Mouse (Mus musculus): ENCODE results near the gene Plaur. TPM values are rescaled to one million over a fixed set of nuclear protein-coding genes. Genes with fewer than 3 reads are reported as not detected.

Gene Plaur
- polyA plus RNA-seq, 1 experiment = 1.3 TPM

DNA sequence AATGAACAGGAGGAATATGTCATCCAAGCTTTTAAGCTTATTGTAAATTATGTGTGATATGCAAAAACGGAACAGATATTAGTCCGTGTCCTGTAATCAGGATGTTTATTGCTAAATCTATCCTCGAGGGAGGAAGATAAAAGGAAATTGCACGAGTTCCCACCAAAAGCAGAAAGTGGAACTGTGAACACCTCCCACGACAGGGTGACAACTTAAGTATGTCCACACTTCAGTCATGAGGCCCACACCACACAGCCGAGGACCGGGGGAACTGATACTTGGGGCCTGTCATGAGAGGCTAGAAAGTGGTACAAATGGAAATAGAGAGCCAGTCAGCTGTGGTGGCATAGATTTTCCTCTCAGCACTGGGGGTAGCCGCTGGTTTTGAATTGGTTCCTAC is 20.0 kb upstream of the Plaur start:
- H3K4me1 ChIP-seq (ENCODE audit: control insufficient read depth, insufficient read depth, low read length) = peaks cover 8% of the 10 kb centered on the region
- H3K4me3 ChIP-seq (ENCODE audit: insufficient read depth, low read length) = no peak overlapping the region
- H3K27ac ChIP-seq (ENCODE audit: insufficient read depth, low read length) = no peak overlapping the region
- TF ChIP-seq CTCF (IDR thresholded peaks at IDR 0.05; ENCODE audit: extremely low read depth, insufficient read depth, low read length) (no peak), POLR2A (IDR thresholded peaks at IDR 0.05; ENCODE audit: extremely low read depth, insufficient read depth, low read length) (no peak)

DNA sequence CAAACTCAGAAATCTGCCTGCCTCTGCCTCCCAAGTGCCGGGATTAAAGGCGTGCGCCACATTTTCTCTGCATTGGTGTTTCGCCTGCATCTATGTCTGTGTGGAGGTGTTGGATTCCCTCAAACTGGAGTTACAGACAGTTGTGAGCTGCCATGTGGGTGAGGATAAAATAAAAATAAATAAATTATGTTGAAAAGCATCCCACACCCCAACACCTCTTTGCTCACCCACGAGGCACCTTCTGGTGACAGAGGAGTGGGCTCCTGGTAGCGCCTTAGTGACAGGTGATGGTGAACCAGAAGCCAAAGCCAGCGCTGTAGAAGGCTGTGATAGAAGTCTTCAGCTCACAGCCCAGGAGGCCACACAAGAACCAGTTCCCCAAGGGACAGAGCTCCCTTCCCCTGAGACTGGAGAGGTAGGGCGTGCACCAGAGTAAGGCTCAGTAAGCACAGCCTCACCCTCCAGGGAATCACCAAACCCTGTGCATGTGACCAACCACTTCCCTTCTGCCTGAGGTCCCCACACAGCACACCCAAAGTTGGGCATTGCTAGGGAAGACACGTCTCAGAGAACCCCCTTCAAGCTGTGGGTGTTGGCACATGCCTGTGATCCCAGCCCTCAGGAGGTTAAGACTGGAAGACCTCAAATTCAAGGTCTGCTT is 16.9 kb upstream of the Plaur start:
- no peak overlapping the region for H3K27ac ChIP-seq (ENCODE audit: insufficient read depth, low read length)
- no peak for TF ChIP-seq CTCF (IDR thresholded peaks at IDR 0.05; ENCODE audit: extremely low read depth, insufficient read depth, low read length)
- TF ChIP-seq POLR2A (IDR thresholded peaks at IDR 0.05; ENCODE audit: extremely low read depth, insufficient read depth, low read length) = no peak
- no peak overlapping the region for H3K4me3 ChIP-seq (ENCODE audit: insufficient read depth, low read length)
- peaks cover 12% of the 10 kb centered on the region; the same call in 1 of the 2 replicates for H3K4me1 ChIP-seq (ENCODE audit: control insufficient read depth, insufficient read depth, low read length)

- Histone ChIP-seq H3K4me1 (ENCODE audit: control insufficient read depth, insufficient read depth, low read length) (peaks cover 12% of the 10 kb centered on the region; the same call in 1 of the 2 replicates), H3K4me3 (ENCODE audit: insufficient read depth, low read length) (no peak overlapping the region), H3K27ac (ENCODE audit: insufficient read depth, low read length) (peak overlapping the region; percentile 55; the same call in 1 of the 2 replicates)
- TF ChIP-seq POLR2A (IDR thresholded peaks at IDR 0.05; ENCODE audit: extremely low read depth, insufficient read depth, low read length) (no peak), CTCF (IDR thresholded peaks at IDR 0.05; ENCODE audit: extremely low read depth, insufficient read depth, low read length) (no peak)
Observed at GRCm38 (mm10) chr7:24446697-24447340, 15.5 kb upstream of the Plaur start.

- H3K4me3 ChIP-seq (ENCODE audit: insufficient read depth, low read length) = no peak overlapping the region
- no peak overlapping the region; the same call in 1 of the 2 replicates for H3K27ac ChIP-seq (ENCODE audit: insufficient read depth, low read length)
- H3K4me1 ChIP-seq (ENCODE audit: control insufficient read depth, insufficient read depth, low read length) = peaks cover 14% of the 10 kb centered on the region
- no peak for TF ChIP-seq CTCF (IDR thresholded peaks at IDR 0.05; ENCODE audit: extremely low read depth, insufficient read depth, low read length)
- no peak for TF ChIP-seq POLR2A (IDR thresholded peaks at IDR 0.05; ENCODE audit: extremely low read depth, insufficient read depth, low read length)
Observed at GRCm38 (mm10) chr7:24448782-24449517, 13.3 kb upstream of the Plaur start.

GRCm38 (mm10) chr7:24450585-24451017 is 11.7 kb upstream of the Plaur start:
- no peak for TF ChIP-seq CTCF (IDR thresholded peaks at IDR 0.05; ENCODE audit: extremely low read depth, insufficient read depth, low read length)
- no peak for TF ChIP-seq POLR2A (IDR thresholded peaks at IDR 0.05; ENCODE audit: extremely low read depth, insufficient read depth, low read length)
- Histone ChIP-seq H3K4me3 (ENCODE audit: insufficient read depth, low read length) (no peak overlapping the region), H3K27ac (ENCODE audit: insufficient read depth, low read length) (no peak overlapping the region), H3K4me1 (ENCODE audit: control insufficient read depth, insufficient read depth, low read length) (peaks cover 14% of the 10 kb centered on the region)

DNA sequence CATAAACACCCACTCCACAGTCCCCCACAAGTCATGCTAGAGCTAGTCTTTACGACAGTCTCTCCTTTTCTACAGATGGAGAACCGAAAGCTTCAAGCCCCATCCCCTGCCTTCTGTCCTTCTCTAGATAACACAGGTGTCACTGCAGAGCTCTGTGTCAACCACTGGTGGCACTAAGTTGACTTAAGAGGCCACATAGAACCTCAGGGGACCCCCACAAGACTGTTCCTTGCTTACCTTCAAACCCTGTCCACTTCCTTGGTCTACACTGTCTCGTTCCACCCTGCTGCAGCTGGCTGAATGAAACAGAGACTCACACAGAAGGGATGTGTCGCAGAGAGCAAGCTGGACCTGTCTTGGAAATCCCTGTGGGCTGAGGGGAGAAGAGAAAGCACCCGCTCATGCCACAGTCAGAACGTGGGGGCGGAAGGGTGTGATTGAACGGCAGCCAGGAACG is 10.4 kb upstream of the Plaur start, which contains the start of gene Irgc1:
Gene Irgc1 (minus strand): TSS at position 443 of the 457 bp plus-strand sequence.
- H3K4me3 ChIP-seq (ENCODE audit: insufficient read depth, low read length) = no peak within 1 kb of the TSS
- H3K27ac ChIP-seq (ENCODE audit: insufficient read depth, low read length) = no peak within 1 kb of the TSS
- no peak for TF ChIP-seq CTCF (IDR thresholded peaks at IDR 0.05; ENCODE audit: extremely low read depth, insufficient read depth, low read length)
- no peak for TF ChIP-seq POLR2A (IDR thresholded peaks at IDR 0.05; ENCODE audit: extremely low read depth, insufficient read depth, low read length)
- H3K4me1 ChIP-seq (ENCODE audit: control insufficient read depth, insufficient read depth, low read length) = peaks cover 12% of the 10 kb centered on the region

DNA sequence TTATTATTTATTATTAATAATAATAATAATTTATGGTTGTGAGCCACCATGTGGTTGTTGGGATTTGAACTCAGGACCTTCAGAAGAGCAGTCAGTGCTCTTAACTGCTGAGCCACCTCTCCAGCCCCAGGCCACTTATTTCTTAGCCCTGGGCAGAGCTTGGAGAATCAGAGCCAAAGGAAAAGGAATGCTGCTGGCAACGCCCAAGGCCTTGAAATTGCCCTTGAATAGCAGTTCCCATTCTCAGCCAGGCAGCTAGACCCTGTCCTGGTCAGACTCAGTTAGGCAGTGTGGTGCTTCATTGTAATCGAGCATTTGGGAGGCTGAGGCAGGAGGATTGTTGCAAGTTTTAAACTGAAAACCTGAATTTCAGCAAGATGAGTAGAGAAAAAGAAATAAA is 8.1 kb upstream of the Plaur start:
- Histone ChIP-seq H3K27ac (ENCODE audit: insufficient read depth, low read length) (no peak overlapping the region), H3K4me3 (ENCODE audit: insufficient read depth, low read length) (no peak overlapping the region), H3K4me1 (ENCODE audit: control insufficient read depth, insufficient read depth, low read length) (peaks cover 3% of the 10 kb centered on the region)
- TF ChIP-seq POLR2A (IDR thresholded peaks at IDR 0.05; ENCODE audit: extremely low read depth, insufficient read depth, low read length) = no peak
- TF ChIP-seq CTCF (IDR thresholded peaks at IDR 0.05; ENCODE audit: extremely low read depth, insufficient read depth, low read length) = no peak

DNA sequence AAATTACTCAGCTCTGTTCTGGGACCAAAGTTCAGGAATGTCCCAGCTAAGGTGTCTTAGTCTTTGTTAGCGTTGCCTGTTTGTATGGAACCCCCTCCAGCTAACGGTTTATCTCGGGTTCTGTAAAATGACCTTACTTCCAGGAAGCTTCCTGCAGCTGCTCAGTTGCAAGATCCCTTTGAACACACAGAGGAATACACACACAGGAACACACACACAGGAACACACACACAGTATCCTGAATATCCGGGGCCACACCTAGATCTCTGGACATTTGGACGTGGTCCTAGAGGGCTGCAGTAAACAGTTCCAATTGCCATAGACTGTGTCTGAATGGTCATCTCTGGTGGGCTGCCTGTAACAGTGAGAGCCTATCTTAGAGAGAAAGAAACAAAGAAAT is 6.6 kb upstream of the Plaur start:
- Histone ChIP-seq H3K27ac (ENCODE audit: insufficient read depth, low read length) (no peak overlapping the region), H3K4me1 (ENCODE audit: control insufficient read depth, insufficient read depth, low read length) (peaks cover 2% of the 10 kb centered on the region), H3K4me3 (ENCODE audit: insufficient read depth, low read length) (no peak overlapping the region)
- TF ChIP-seq POLR2A (IDR thresholded peaks at IDR 0.05; ENCODE audit: extremely low read depth, insufficient read depth, low read length) = no peak
- no peak for TF ChIP-seq CTCF (IDR thresholded peaks at IDR 0.05; ENCODE audit: extremely low read depth, insufficient read depth, low read length)

GRCm38 (mm10) chr7:24457726-24458370 is 4.4 kb upstream of the Plaur start:
- no peak overlapping the region for H3K27ac ChIP-seq (ENCODE audit: insufficient read depth, low read length)
- TF ChIP-seq POLR2A (IDR thresholded peaks at IDR 0.05; ENCODE audit: extremely low read depth, insufficient read depth, low read length) (no peak), CTCF (IDR thresholded peaks at IDR 0.05; ENCODE audit: extremely low read depth, insufficient read depth, low read length) (no peak)
- no peaks in the 10 kb centered on the region for H3K4me1 ChIP-seq (ENCODE audit: control insufficient read depth, insufficient read depth, low read length)
- no peak overlapping the region for H3K4me3 ChIP-seq (ENCODE audit: insufficient read depth, low read length)
